Mouse (Mus musculus) urinary bladder, postnatal 4 days (tissue): ENCODE data around the gene Parp4.

Experiments
- DNase-seq, 2 experiments: peaks; one replicate each; pipeline ENCODE4 v3.0.0; 2021 to 2022; ENCODE audit warnings: low spot score in 2 of 2

Parp4 gene

DNA sequence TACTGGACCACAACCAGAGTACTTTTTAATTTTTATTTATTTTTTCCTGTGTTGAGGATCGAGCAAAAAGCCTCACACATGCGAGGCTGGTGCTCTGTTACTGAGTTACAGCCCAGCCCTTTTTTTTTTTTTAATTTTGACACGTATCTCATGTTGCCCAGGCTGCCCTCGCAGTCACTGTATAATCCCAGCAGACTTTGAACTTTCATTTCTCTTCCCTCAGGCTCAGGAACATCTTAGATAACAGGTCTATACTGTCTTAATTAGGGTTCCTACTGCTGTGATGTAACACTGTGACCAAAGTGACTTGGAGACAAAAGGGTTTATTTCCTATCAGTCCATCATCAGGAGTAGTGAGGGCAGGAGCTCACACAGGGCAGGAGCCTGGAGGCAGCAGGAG lies 29.7 kb downstream of the Parp4 start:
- DNase-seq: no peak

DNA sequence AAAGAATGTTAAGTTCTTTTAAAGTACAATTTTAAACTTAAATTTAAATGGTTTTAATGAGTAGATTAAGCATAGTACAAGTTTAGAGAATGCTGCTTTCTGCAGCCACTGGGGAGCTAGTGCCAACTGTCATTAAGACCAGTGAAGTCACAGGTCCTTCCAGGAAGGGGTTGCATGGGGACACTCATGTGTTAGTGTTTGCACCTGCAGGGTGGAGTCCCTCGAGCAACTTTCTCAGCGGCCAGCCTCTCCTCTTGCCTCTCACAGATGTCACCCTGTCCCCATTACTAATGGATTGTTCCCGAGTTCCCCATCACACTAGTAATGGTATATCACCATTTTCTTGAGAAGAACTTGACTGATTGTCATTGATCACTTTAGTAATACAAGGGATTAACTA lies 37.8 kb downstream of the Parp4 start:
- no peak for DNase-seq

DNA sequence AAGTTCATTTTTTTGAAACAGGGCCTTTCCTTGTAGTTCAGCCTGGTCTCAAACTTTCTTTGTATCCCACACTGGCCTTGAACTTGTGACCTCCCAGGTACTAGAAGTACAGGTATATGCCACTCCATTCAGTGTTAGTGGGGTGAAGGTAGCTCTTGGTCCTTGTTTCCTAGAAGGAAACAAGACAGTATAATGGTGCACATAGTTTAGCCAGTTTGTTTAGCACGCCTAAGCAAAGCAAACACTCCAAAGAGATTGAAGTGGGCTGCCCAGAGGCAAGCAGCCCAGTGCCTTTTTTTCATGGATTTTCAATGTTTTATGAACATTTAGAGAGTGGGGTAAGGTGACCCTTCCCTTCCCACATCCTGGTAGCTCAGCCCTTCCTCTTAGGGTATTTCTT lies 42.1 kb downstream of the Parp4 start:
- no peak for DNase-seq

DNA sequence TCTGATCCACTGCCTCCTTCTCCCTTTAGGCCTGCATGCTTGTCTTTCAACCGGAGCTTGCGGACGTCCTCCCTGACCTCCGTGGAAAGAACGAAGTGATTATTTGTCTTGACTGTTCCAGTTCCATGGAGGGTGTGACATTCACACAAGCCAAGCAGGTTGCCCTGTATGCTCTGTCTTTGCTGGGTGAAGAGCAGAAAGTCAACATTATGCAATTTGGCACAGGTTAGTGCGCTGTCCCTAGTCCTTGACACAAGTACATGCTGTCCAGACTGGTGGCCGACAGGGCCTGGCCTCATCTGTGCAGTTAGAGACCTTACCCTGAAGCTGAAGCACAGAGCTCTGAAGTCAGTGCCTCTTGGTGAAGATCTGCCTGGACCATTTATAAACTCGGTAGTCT lies 45.0 kb downstream of the Parp4 start:
- no peak for DNase-seq

DNA sequence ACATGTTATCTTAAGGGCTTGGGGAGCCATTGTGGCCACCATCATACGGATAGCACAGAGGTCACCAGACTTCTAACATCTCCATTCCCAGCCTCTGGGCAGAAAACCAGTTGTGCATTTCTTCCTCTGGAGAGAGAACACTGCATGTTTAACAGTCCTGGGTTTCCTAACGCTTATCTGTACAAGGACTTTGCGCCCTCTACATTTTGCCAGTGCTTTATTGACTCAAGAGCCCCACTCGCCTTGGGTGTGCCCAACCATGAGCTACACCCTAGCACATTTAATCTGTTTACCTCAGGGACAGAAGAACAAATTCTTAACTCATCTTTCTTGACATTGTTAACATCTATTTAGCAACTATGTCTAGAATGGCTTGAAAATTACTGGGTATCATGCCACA lies 50.8 kb downstream of the Parp4 start:
- no peak for DNase-seq

DNA sequence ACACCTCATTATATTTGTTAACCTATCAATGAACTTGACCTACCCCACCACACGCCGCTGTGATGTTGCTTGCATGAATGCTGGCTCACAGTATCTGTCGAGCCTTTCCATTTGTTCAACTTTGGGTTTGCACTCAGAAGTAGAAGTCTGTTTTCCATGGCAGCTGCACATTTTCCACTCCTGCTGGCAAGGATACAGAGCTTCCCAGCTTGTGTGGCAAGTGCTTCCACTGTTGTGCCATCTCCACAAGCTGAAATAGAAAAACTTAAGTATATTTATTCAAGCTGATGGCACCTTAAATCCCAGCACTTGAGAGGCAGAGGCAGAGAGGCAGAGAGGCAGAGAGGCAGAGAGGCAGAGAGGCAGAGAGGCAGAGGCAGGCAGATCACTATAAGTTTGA lies 52.9 kb downstream of the Parp4 start:
- no peak for DNase-seq

DNA sequence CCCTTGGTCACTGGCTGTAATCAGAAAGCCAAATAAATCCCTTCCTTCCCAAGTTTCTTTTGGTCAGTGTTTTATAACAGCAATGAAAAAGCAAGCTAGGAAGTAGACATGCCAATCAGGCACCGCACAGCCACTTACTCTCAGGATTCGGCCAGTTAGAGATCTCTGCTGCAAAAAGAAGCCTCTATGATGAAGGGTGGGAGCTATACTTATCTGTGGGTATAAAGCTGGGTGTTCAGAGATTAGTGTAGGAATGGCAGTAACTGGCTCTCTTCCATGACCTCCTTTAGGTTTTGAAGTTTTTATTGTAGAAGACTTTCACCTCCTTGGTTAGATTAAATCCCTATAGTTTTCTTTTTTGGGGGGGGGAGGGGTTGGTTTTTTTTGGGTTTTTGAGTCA lies 55.7 kb downstream of the Parp4 start:
- no peak for DNase-seq

DNA sequence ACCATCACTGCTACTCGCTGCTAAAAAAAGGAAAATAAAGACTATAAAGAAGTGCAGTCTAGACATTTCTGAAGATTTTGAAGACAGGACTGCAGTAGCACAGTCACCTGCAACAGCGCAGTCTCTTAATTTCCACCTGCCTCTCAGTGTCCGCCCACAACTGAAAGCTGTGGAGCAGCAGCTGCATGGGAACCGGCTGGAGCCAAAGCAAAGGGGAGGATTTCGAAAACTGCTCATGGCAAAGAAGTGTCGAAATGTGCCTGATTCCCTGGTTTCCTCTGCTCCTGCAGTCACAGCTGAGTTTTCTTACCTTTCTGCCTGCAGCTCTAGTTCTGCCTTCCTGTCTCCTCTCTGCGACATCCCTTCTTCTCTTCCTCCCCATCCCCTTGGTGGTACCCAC lies 71.8 kb downstream of the Parp4 start:
- DNase-seq: no peak

DNA sequence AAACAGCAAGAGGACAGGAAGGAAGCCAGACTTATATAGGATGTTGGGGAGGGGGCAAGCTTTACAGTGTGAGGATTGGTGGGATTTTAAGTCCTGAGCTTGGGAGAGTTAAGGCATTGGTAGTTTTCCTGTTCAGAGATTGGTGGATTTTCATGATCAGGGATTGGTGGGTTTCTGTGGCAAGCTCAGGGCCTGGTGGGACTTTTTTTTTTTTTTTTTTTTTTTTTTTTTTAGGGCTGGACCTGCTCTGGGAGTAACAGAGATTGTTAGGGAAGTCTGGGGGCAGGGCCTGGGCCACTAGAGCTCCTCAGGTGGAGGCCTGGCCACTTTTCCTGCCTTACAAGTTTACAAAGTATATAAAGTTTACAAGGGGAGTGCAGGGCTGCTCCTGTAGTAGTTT lies 74.0 kb downstream of the Parp4 start:
- no peak for DNase-seq

DNA sequence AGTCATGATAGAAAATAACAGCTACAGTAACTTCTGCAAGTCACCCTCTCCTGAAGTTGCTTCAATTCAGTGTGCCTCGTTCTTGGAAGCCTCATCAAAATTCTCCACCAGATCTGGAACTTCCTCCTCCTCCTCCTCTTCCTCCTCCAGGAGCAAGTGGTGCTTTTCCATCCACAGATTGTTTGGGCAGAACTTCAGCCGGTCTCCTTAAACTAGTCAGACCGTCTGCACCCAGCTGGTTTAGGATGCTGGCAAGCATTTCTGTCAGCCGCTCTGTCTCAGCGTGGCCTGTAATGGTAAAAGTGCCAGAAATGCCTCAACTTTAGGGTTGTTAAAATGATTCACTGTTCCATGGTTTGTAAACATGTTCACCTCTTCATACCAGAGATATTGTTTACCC lies 90.2 kb downstream of the Parp4 start:
- DNase-seq: no peak

DNA sequence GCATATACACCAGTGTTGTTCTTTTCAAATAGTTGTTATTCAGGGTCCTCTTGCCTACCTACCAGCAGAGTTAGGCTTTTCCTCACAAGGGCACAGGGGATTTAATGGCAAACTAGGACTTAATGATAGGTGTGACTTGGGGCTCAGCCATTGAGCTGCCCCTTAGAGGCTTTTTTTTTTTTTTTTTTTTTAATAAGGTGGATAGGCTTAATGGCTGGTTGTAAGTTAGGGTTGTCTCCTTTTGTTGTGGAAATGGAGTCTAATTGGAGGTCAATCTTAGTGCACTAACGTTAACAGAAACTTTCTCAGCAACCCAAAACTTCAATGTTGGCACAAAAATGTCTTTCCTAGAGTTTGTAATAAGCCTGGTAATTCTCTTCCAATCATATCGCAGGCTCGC lies 91.5 kb downstream of the Parp4 start:
- DNase-seq: no peak

DNA sequence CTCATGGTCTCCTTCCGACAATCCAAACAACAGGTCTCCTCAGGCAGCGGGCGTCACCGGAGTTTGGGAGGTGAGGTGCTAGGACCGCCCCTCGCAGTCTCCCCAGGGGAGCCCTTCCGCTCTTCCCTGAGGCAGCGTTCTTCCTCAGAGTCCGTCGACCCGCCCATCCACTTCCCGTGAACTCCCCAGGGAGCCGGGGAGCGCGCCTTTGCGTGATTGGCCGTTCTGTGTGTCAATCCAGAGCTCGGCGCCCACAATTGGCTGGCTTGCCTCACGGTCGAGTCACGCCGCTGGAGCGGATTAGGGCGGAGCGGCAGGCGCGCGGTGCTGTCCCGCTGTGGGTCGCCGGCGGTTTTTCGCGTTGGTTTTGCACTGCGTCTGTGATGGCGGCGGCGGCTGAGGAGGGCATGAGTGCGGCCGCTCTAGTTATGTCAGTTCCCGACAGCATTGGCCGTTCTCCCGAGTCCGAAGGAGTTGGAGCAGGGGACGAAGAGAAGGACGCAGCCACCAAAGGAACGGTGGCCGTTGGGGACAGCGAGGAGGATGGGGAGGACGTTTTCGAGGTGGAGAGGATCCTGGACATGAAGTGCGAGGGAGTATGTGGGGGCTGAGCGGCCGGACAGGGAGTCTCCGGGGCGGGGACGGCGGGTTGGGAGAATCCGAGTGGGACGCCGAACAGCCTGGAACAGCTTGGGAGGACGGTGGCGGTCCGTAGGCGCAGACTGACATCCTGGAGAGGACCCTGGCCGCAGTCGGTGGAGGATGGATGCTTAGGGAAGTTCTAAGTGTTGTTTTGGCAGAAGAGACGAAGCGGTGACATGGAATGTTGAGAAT lies 92.8 kb downstream of the Parp4 start, which contains the start of gene Mphosph8:
Mphosph8 (plus strand) TSS at position 280 of the 834 bp plus-strand sequence.
- DNase-seq: peak; percentile 99

DNA sequence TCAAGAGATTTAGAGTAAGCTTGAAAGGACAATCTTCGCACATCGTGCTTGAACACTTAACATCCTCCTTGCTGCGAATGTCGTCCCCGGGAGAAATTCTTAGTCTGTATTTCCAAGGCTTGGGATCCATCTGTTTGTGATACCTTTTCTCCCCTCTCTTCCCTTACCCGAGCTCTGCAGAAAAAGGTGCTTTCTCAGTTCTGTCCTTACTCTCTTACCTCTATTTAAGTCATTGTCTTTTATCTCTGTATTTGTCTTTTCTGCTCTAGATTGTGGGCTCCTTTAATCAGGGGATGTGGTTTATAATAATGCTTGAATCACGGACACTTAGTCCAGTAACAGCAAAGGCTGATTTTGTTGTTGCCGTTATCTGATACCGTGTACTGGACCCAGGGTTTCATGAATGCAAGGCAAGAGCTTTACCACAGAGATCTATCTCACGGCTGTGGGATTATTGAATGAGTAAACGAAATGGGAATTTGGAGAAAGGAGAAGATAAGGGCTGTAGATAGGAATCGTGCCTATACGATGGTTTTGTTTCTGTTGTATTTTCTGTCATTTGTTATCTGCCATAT lies 93.7 kb downstream of the Parp4 start:
- no peak for DNase-seq

DNA sequence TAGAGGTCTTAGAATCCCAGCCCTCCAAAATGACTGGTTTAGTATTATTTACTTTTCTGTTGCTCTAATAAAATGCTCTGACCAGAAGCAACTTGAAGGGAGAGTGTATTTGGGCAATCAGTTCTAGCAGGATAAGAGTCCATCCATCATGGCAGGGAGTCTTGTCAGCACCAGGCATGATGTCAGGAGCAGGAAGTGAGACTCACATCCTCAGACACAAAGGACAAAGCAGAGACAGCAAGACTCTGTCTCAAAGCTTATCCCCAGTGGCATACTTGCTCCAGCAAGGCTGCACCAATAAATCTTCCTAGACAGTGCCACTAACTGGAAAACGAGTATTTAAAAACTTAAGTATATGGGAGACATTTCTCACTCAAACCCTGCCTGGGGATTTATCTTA lies 110.0 kb downstream of the Parp4 start:
- DNase-seq: no peak

DNA sequence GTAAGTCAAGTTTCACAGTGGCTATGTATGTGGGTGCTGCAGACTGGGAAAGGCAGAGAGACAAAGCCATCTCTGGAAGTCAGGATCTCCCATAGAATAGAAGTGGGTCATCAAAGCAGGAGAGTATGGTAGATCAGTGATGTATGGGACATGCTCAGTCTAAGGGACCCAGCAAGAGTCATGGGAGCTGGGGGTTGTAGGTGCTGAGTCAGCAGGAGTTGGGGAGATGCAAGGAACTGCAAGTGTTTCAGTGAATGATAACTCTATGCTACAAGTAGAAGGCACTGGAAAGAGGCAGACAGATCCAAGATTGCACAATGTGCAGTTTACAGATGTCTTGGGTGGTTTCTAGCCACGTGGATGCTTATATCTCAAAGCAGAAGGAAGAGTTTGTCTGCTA lies 113.7 kb downstream of the Parp4 start:
- no peak for DNase-seq

DNA sequence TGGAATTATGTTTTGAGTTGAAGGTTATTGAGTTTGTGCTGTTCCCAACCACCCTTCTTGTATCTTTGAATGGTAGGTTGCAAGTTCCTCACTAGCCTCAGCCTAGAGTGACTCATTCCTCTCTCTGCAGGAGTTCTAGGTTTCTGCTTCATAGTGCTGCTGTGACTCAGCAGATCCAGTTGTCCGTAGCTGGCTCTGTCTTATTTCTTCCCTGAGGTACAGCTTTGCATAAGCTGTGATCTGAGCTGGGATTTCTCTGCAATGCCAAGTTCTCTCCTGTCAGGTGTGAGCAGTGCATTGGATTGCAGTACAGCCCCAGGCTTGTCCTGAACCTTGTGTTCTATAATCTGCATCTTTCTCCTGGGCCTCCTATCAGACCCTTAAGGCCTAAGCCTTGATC lies 114.3 kb downstream of the Parp4 start:
- DNase-seq: no peak

DNA sequence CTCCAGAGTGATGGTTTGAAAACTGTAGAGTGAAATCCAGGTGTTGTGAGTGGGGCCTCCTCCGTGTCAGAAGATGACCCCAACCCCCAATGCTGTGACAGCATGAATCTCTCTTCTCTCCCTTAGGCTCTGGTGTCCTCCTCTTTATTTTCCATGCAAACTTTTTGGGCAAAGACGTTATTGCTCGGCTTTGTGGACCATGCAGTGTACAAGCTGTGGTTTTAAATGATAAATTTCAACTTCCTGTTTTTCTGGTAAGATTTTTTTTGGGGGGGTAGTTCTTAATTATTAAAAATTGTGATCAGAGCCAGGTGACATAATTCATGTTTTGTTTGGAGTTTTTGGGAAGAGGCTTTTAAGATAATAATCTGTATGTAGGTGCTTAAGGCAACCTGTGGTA lies 120.1 kb downstream of the Parp4 start:
- no peak for DNase-seq

DNA sequence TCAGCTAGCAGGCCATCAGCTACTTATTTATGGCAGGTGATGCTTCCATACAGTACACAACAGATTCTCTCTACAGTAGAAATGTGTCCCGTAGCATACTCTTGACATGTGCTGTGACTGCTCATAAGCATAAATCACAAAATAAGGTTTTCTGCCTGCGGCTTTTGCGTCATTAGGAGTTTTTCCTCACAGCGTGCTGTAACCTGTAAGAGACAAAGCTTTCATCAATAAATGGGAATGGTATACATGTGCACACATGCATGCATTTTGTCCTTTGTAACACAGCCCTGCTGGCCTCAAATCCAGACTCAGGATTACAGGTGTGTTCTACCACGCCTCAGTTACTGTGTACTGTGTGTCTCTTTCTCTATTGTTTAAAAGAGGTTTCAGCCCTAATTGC lies 122.4 kb downstream of the Parp4 start:
- no peak for DNase-seq

DNA sequence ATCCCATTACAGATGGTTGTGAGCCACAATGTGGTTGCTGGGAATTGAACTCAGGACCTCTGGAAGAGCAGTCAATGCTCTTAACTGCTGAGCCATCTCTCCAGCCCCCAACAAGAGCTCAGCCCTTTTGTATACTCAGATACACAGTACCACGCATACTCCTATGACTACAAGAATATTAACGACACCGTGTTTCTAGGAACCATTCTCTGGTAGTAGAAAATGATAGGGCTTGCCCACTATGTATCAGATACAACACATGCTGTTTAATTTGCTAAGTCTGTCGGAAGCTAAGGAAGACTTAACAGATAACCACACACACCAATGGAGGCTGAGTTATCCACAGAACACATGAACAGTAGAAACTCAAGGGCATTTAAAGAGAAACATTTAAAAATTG lies 127.2 kb downstream of the Parp4 start:
- DNase-seq: no peak

DNA sequence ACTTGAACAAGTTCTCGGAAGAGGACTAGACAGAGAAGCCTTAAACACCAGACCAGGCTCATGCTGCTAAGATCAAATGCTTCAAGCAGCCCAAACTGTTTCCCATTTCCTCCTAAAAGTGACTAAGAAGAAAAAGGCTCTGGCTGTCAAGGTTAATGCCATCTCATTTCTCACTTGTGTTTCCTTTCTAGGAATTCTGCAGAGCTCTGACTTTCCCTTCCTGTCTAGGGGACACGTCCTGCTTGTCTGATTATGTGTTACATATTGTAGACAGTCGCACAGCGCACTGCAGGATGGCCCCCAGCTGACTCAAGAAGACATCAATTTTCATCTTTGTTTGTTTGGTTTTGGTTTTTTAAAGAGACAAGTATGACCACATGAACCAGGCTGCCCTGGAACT lies 130.3 kb downstream of the Parp4 start:
- no peak for DNase-seq
